Mouse (Mus musculus) heart, postnatal 0 days (tissue): Measurements from ENCODE around the gene Grin2a.

Experiments used
- CTCF ChIP-seq: IDR thresholded peaks from 2 replicates; pipeline ENCODE4 v1.5.1; 2016; ENCODE audit warnings: antibody characterized with exemption, control low read depth, low read depth
- EP300 ChIP-seq: IDR thresholded peaks from 2 replicates; pipeline ENCODE4 v1.6.1; 2016; ENCODE audit warnings: antibody characterized with exemption, low read depth

DNA sequence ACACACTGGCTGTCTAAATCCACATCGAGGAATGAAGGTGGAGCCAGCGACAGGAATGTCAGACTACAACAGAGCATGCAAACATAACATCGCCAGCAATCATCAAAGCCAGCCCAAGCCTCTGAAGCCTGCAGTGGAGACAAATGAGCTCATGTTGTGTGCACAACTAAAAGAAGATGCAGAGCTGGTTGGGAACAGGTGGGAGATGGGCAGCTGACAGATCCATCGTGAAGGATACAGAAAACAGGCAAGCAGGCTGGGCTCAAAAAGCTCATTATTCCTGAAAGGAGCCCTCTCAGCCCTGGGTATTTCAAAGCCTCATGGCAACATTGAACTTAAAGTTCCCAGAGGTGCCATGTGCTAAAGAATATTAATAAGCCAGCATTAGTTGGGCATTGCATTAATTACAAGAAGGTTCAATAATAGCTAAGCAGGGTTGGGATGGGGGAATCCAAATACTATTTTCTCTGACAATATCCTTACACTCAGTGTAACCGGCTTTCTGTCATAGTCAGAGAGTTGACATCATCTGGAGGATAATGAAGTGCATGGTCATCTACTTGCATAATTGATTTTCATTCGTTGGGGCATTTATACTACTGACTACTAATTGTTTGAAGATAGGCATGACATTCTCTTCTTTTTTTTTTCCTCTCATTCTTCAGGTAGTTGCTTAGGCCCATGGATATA, 462.4 kb downstream of the Grin2a start:
- TF ChIP-seq EP300 = no peak
- TF ChIP-seq CTCF = no peak
